Mouse (Mus musculus): ENCODE results near the gene Pdia4. TPM values are rescaled to one million over a fixed set of nuclear protein-coding genes. Genes with fewer than 3 reads are reported as not detected.
"Not testable (repeated sequence)": the region's sequence is repeated elsewhere in the genome, so short reads cannot be mapped to it uniquely, and the experiment has no call there.

Gene Pdia4
- polyA plus RNA-seq (2015; fragmentation: Nextera tagmentation; extraction: Ambion mirVana) = 117 and 141 TPM in 2 replicates

DNA sequence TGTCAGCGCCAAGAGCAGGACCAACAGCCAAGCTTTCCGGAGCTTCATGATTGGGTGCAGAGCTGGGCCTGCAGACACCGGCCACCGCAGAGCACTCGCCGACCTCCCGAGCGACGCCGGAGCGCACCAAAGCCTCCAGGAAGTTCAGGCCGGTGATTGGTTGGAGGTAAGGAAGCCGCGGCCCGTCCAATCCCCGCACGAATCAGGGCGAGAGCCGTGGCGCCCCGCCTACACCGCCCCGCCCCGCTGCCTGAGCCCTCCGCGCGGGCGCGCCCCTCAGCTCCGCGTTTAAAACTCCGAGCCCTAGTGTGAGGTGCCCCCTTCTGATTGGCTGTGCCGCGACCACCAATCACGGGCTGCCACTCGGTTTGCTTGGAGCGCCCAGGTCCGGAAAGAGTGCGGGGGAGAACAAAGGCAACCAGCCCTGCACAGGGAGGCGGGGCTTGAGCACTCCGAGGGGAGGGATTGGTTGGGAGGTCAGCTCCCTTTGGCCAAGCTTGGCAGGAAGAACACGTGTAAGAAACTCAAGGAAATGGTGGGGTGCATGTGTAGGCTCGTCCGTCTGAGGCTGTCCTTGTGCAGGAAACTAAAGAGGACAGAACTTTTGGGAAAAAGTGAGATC lies at the start of gene Pdia4:
TSS of gene Pdia4 (minus strand) at position 174 of the 622 bp plus-strand sequence.
- Histone ChIP-seq H3K9ac (peak within 1 kb of the TSS; percentile 85), H3K27ac (peak within 1 kb of the TSS; percentile 92), H3K36me3 (0 out of 2 replicates have a peak, but pooled peaks cover 2% of the 10 kb centered on the region), H3K4me2 (peak within 1 kb of the TSS; percentile 86), H3K9me3 (replicated peaks) (no peaks in the 10 kb centered on the region), H3K27me3 (no peaks in the 10 kb centered on the region), H3K4me1 (replicated peaks) (peaks cover 42% of the 10 kb centered on the region), H3K4me3 (replicated peaks) (peak within 1 kb of the TSS; percentile 77)
- ATAC-seq (ENCODE audit: low read depth) = peak; percentile 97
- under 1% methylated on average over 44 of the region's 44 CpGs for WGBS (ENCODE audit: insufficient replicate concordance)
- DNase-seq = peak; percentile 98

DNA sequence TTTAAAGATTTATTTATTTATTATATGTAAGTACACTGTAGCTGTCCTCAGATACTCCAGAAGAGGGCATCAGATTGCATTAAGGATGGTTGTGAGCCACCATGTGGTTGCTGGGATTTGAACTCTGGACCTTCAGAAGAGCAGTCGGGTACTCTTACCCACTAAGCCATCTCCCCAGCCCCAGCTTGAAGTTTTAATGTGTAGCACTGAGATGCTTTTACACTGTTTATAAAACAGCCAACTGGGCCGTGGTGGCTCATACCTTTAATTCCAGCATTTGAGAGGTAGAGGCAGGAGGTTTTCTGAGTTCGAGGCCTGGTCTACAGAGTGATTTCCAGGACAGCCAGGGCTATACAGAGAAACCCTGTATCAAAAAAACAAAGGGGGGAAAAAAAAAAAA lies 44.5 kb upstream of the Pdia4 start:
- H3K9ac ChIP-seq; H3K9me3 ChIP-seq (replicated peaks); H3K27ac ChIP-seq; H3K4me3 ChIP-seq (replicated peaks); ATAC-seq (ENCODE audit: low read depth); DNase-seq; H3K4me1 ChIP-seq (replicated peaks); H3K27me3 ChIP-seq; H3K4me2 ChIP-seq: not testable (repeated sequence)
- WGBS (ENCODE audit: insufficient replicate concordance) = 81% methylated on average over 3 of the region's 3 CpGs
- peaks cover 23% of the 10 kb centered on the region for H3K36me3 ChIP-seq

- Histone ChIP-seq H3K9me3 (replicated peaks) (no peaks in the 10 kb centered on the region), H3K36me3 (peaks cover 19% of the 10 kb centered on the region), H3K4me1 (replicated peaks) (no peaks in the 10 kb centered on the region), H3K27me3 (no peaks in the 10 kb centered on the region), H3K4me3 (replicated peaks) (no peak overlapping the region), H3K4me2 (no peak overlapping the region), H3K27ac (no peak overlapping the region), H3K9ac (no peak overlapping the region)
- 87% methylated on average over 6 of the region's 6 CpGs for WGBS (ENCODE audit: insufficient replicate concordance)
- ATAC-seq (ENCODE audit: low read depth) (no peak), DNase-seq (no peak)
Observed at GRCm38 (mm10) chr6:47857241-47857640, 44.0 kb upstream of the Pdia4 start.

DNA sequence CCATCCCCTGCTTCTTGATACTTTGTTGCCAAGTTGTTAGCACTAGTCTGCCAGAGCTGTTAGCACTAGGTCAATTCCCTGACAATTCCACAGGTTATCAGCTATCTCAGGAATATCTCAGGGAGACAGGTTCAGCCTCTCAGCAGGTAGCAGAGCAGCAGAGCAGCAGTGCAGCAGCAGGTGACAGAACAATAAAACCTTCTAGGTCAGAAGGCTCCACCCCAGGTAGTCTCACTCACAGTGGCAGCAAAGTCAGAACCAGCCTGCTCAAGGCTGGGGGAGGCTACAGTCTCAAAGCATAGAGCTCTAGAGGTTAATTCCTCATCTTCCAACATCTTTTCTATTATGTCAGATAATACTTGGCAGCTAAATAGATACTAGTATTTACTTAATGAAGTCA lies 32.5 kb upstream of the Pdia4 start:
- Histone ChIP-seq H3K27me3 (no peaks in the 10 kb centered on the region), H3K9me3 (replicated peaks) (no peaks in the 10 kb centered on the region), H3K4me1 (replicated peaks) (peaks cover 15% of the 10 kb centered on the region), H3K4me2 (no peak overlapping the region), H3K36me3 (peaks cover 17% of the 10 kb centered on the region), H3K4me3 (replicated peaks) (no peak overlapping the region), H3K27ac (no peak overlapping the region), H3K9ac (no peak overlapping the region)
- no peak for ATAC-seq (ENCODE audit: low read depth)
- DNase-seq = no peak

DNA sequence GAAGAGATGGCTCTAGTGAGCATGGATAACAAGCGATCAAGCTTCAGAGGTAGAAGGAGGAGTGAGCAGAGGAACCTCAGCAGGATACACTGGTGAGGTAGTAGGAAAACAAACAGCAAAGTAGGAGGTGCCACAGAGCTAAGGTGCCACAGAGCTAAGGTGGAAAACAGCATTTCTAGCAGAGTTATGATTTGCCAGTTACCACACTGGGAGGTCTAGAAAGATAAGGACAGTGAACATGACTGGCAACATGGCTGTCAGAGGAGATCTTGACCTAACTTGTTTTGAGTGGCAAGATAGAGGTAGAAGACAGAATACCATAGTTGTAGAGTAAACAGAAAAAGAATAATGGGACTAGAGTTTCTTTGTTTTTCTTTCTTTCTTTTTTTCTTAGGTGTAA lies 29.1 kb upstream of the Pdia4 start:
- no peaks in the 10 kb centered on the region for H3K9me3 ChIP-seq (replicated peaks)
- peak overlapping the region; percentile 45; the same call in 1 of the 2 replicates for H3K27ac ChIP-seq
- peaks cover 18% of the 10 kb centered on the region for H3K36me3 ChIP-seq
- peak; percentile 80 for ATAC-seq (ENCODE audit: low read depth)
- 76% methylated on average over 1 of the region's 1 CpGs for WGBS (ENCODE audit: insufficient replicate concordance)
- peak; percentile 17 for DNase-seq
- no peaks in the 10 kb centered on the region for H3K27me3 ChIP-seq
- no peak overlapping the region for H3K4me3 ChIP-seq (replicated peaks)
- H3K9ac ChIP-seq = 0 out of 2 replicates have a peak overlapping the region, but pooled peaks have one; percentile 17
- no peak overlapping the region for H3K4me2 ChIP-seq
- H3K4me1 ChIP-seq (replicated peaks) = peaks cover 40% of the 10 kb centered on the region

- Histone ChIP-seq H3K4me2 (no peak overlapping the region), H3K4me1 (replicated peaks) (peaks cover 44% of the 10 kb centered on the region), H3K9ac (0 out of 2 replicates have a peak overlapping the region, but pooled peaks have one; percentile 17), H3K27me3 (no peaks in the 10 kb centered on the region), H3K36me3 (peaks cover 18% of the 10 kb centered on the region), H3K27ac (peak overlapping the region; percentile 45; the same call in 1 of the 2 replicates), H3K4me3 (replicated peaks) (no peak overlapping the region), H3K9me3 (replicated peaks) (no peaks in the 10 kb centered on the region)
- WGBS (ENCODE audit: insufficient replicate concordance) = 64% methylated on average over 2 of the region's 2 CpGs
- ATAC-seq (ENCODE audit: low read depth) (no peak), DNase-seq (no peak)
Observed at GRCm38 (mm10) chr6:47841831-47842230, 28.6 kb upstream of the Pdia4 start.

DNA sequence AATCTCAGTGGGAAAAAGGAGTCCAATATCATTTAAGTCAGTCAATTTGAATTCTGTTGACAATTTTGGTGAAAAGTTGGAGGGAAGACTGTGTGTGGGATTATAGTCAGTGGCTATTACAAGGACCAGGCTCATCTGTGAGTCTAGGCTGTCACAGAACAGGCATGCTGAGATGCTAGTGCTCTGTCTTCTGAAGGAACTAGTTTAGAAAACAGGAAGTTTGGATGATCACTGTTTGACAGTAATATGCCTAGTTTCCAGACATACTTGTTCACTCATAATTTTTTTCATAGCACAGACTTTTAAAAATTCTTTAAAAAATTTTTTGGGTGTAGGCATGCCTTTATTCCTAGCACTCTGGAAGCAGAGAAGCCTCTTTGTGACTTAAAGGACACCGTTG lies 27.8 kb upstream of the Pdia4 start:
- Histone ChIP-seq H3K9me3 (replicated peaks) (no peaks in the 10 kb centered on the region), H3K9ac (no peak overlapping the region), H3K36me3 (peaks cover 18% of the 10 kb centered on the region), H3K4me3 (replicated peaks) (no peak overlapping the region), H3K27me3 (no peaks in the 10 kb centered on the region), H3K4me1 (replicated peaks) (peaks cover 50% of the 10 kb centered on the region), H3K27ac (no peak overlapping the region), H3K4me2 (no peak overlapping the region)
- ATAC-seq (ENCODE audit: low read depth) (no peak), DNase-seq (no peak)
- WGBS (ENCODE audit: insufficient replicate concordance) = 92% methylated on average over 1 of the region's 1 CpGs

DNA sequence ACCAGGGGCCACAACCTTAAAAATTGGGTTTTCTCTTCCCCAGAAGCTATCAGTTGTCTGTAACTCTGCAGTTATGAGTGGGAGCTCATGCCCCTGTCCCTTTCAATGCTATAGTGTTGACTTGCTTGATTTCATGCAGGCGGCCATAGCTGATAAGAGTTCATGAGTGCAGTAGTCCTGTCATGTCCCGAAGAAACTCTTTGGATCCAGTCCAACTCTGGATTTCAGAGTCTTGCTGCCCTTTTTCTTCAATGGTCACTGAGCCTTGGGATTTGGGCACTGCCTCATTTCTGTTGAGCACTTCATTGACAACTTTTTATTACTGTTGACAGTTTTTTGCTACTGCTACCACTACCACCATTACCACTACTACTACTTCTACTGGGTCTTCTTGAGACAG lies 24.4 kb upstream of the Pdia4 start:
- no peaks in the 10 kb centered on the region for H3K27me3 ChIP-seq
- DNase-seq (no peak), ATAC-seq (ENCODE audit: low read depth) (no peak)
- peaks cover 7% of the 10 kb centered on the region for H3K36me3 ChIP-seq
- H3K27ac ChIP-seq = peak overlapping the region; percentile 10; the same call in 1 of the 2 replicates
- peak overlapping the region; percentile 26; the same call in 1 of the 2 replicates for H3K4me2 ChIP-seq
- no peak overlapping the region for H3K4me3 ChIP-seq (replicated peaks)
- 20% methylated on average over 2 of the region's 2 CpGs for WGBS (ENCODE audit: insufficient replicate concordance)
- peaks cover 48% of the 10 kb centered on the region for H3K4me1 ChIP-seq (replicated peaks)
- no peaks in the 10 kb centered on the region for H3K9me3 ChIP-seq (replicated peaks)
- peak overlapping the region; percentile 9; the same call in 1 of the 2 replicates for H3K9ac ChIP-seq

DNA sequence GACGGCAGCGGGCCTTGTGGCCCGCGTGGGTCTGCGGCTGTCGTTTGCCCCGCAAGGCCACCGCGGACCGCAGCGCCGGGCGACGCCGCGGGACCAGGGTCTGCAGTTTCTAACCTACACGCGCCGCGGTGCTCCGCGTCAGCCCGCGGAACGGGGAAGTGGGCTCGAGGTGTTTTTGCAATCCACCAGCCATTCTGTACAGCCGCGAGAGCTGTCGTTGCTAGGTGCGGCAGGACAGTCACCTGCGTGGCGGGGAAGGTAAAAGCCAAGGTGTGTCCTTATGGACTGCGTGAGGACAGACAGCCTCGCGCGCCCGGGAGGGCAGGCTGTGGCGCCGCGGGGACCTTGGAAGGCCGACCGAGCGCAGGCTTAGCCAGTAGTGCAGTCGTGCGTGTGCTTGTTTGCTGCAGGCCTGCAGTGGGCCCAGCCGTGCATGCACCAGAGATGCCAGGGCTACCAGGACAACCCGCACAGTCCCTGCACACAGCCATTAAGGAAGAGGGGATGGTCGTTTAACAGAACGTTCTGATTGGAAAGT lies 22.8 kb upstream of the Pdia4 start:
- under 1% methylated on average over 49 of the region's 49 CpGs for WGBS (ENCODE audit: insufficient replicate concordance)
- peak overlapping the region; percentile 94 for H3K9ac ChIP-seq
- ATAC-seq (ENCODE audit: low read depth) = peak; percentile 71

GRCm38 (mm10) chr6:47835482-47835983 lies 22.3 kb upstream of the Pdia4 start, which contains the start of gene Zfp398:
TSS of gene Zfp398 (plus strand) at chr6:47835661.
- H3K4me2 ChIP-seq = peak within 1 kb of the TSS; percentile 94
- peaks cover 4% of the 10 kb centered on the region for H3K36me3 ChIP-seq
- peak; percentile 92 for DNase-seq
- peak; percentile 90 for ATAC-seq (ENCODE audit: low read depth)
- H3K27me3 ChIP-seq = no peaks in the 10 kb centered on the region
- H3K9ac ChIP-seq = peak within 1 kb of the TSS; percentile 94
- H3K4me3 ChIP-seq (replicated peaks) = peak within 1 kb of the TSS; percentile 94
- WGBS (ENCODE audit: insufficient replicate concordance) = under 1% methylated on average over 52 of the region's 52 CpGs
- peaks cover 41% of the 10 kb centered on the region for H3K4me1 ChIP-seq (replicated peaks)
- H3K27ac ChIP-seq = peak within 1 kb of the TSS; percentile 88
- H3K9me3 ChIP-seq (replicated peaks) = no peaks in the 10 kb centered on the region

More for the DNA sequence above, 22.8 kb upstream of the Pdia4 start:
- Histone ChIP-seq H3K27ac (peak overlapping the region; percentile 88), H3K4me2 (peak overlapping the region; percentile 94), H3K4me1 (replicated peaks) (peaks cover 38% of the 10 kb centered on the region), H3K27me3 (no peaks in the 10 kb centered on the region), H3K4me3 (replicated peaks) (peak overlapping the region; percentile 94), H3K36me3 (peaks cover 4% of the 10 kb centered on the region), H3K9me3 (replicated peaks) (no peaks in the 10 kb centered on the region)
- peak; percentile 53 for DNase-seq

DNA sequence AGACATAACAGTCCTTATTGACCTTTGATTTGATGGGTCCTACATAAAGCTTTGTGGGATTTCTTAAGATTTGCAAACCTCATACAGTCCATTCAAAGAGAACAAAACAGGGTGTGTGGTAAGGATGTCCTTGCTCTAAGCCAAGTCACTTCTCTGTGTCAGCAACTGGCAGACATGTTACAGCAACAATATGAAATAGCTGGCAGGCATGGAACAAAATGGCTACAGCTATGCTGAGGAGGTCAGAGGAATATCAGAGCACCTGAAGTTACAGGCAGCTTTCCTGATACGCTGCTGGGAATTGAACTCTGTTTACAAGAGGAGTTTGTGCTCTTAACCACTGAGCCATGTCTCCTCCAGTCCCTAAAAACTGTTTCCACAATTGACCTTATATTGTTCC lies 19.0 kb upstream of the Pdia4 start:
- H3K36me3 ChIP-seq = no peaks in the 10 kb centered on the region
- H3K4me3 ChIP-seq (replicated peaks) = no peak overlapping the region
- DNase-seq (no peak), ATAC-seq (ENCODE audit: low read depth) (no peak)
- H3K9ac ChIP-seq = no peak overlapping the region
- H3K9me3 ChIP-seq (replicated peaks) = no peaks in the 10 kb centered on the region
- no peak overlapping the region for H3K4me2 ChIP-seq
- no peaks in the 10 kb centered on the region for H3K27me3 ChIP-seq
- H3K4me1 ChIP-seq (replicated peaks) = peaks cover 33% of the 10 kb centered on the region
- no peak overlapping the region for H3K27ac ChIP-seq
- 66% methylated on average over 1 of the region's 1 CpGs for WGBS (ENCODE audit: insufficient replicate concordance)
